Mouse (Mus musculus) embryo, embryonic 9.5 days (tissue): ENCODE measurements around the gene Sh3d21.

Experiments used
- DNase-seq: peaks from one replicate; pipeline ENCODE4 v3.0.0-alpha.2; 2017; ENCODE audit errors: extremely low spot score

Gene Sh3d21

DNA sequence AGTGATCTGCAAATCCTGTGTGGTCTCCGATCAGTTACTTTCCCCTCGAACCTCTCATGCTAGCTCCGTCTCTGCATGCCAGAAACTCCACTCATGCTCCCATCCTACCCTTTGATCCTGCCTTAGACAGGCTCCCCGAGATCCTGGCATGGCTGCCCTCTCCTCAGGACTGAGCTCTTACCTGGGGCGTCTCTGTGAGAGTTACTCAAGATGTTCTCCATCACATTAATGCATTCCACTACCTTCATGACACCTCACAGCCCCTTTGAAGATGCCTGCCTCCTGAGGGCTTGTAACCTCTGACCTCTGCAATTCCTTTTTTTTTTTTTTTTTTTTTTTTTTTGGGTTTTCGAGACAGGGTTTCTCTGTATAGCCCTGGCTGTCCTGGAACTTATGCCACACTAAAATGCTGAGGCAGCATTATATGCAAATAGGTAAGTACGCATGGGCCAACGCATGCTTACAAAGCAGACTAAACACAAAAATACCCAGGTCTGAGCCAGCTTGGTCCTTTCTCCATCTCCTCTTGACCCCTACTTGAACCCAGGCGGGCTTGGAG is 16.2 kb downstream of the Sh3d21 start:
- DNase-seq = peak; percentile 46

DNA sequence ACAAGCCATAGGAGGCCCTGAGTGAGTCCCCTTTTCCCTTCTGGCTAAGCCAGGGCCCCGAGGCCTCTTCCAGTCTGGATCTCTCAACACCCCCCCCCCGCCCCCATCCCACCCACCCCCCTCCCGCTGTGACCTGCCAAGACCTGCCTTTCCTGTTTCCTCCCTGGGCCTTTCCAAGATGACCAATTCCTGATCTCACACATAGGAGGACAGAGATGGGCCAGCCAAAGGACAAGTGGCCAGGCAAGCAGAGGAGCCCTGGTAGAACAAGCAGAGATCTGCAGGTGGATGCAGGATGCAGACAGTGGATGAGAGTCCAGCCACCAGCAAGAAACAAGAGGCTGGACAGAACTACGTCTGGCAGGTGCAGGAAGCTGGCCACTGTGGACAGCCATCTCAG is 17.9 kb downstream of the Sh3d21 start:
- no peak for DNase-seq

DNA sequence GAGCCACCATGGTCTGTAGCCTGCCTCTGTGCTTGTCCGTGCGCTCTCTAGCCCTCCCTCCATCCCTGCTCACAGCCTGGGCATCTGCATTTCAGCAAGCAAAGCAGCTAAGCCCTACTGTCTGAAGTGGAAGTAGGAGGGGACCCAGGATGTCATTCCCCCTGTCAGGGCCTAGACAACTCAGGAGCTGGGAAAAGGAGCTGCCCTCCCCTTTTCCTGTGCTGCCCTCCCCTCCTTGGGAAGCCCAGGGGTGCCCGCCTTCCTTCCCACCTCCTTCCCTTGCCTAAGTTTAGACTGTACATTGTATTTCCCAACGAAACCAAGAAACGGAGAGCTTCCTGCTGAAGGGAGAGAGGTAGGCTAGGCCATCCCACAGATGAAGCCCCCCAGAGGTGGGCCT is 22.3 kb downstream of the Sh3d21 start:
- no peak for DNase-seq

DNA sequence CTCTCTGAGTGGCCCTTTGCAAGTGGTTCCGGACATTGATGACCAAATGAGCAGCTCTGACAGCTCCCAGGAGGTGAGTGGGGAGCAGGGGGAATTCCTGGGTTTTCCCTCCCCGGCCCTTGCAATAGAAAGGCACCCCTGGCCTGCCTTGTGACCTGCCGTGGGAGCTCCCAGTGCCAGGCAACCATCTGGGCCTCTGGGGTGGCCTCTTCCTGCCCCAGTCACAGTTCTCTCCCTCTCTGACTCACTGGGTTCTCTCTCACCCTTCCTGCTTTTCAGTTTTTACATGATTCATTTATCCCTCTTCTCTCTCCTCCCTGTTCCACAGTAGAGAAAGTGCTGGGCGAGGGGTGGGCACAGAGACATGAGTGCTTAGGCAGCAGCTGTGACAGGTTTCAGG is 25.5 kb downstream of the Sh3d21 start:
- no peak for DNase-seq

DNA sequence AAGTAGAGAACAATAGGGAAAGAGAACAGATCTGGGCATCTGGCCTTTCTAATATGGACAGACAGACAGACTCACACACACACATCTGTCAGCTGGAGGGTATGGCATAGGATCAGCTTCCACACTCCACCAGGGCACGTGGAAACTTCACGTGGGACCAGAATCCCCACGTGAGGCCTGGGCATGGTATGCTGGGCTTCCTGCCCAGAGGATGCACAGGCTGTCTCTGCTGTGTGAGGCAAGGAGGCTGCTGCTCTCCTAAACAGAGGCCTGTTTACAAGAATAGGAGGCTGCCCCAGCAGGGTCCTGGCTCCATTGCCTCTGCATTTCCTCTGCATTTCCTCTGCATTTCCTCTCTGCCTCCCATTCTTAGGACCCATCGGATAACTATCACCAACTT is 28.7 kb downstream of the Sh3d21 start:
- no peak for DNase-seq

DNA sequence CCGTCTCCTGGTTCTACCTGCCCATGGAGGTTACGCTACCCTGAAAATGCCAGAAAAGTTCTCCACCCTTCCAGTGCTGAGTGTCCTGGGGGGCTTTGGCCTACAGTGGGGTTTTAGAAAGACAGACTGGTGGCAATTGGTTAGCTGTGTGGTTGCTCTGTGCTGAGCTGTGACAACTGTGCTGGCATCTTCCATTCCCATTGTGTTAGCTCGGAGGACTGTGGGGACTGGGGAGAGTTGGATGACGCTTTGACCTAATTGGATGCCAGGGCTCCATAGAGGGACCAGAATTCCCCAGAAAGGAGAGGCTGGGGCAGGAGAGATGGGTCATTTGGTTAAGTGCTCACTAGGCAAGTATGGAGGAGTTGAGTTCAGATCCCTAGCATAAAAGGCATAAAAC is 29.1 kb downstream of the Sh3d21 start:
- no peak for DNase-seq

DNA sequence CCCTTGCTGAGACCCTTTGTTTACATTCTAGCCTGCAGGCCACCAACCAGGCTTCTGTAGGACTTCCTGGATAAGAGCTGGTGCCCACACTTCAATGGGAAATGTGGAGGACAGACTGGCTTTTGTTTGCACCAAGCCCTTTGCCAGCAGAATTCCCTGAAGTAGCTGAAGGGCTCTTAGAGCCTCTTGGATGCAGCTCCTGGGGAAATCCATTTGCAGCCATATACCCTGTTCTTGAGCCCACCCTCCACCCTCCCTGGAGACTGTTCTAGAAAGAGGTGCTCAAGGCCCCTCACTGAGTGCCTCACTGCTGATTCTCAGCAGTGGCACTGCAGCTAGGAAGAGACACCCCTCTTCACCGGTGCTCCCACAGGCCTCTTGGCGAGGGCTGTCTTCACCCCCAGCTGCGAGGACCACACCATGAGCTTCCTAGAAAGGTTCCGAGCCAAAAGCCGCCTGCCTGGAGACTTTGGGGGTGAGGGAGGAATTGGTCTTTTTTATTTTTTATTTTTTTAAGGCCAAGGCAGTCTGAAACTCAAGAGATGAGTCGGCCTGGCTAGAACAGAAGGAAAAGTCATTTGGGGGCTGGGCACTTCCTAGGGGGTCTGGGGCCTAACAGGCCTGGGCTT is 30.5 kb downstream of the Sh3d21 start:
- no peak for DNase-seq

DNA sequence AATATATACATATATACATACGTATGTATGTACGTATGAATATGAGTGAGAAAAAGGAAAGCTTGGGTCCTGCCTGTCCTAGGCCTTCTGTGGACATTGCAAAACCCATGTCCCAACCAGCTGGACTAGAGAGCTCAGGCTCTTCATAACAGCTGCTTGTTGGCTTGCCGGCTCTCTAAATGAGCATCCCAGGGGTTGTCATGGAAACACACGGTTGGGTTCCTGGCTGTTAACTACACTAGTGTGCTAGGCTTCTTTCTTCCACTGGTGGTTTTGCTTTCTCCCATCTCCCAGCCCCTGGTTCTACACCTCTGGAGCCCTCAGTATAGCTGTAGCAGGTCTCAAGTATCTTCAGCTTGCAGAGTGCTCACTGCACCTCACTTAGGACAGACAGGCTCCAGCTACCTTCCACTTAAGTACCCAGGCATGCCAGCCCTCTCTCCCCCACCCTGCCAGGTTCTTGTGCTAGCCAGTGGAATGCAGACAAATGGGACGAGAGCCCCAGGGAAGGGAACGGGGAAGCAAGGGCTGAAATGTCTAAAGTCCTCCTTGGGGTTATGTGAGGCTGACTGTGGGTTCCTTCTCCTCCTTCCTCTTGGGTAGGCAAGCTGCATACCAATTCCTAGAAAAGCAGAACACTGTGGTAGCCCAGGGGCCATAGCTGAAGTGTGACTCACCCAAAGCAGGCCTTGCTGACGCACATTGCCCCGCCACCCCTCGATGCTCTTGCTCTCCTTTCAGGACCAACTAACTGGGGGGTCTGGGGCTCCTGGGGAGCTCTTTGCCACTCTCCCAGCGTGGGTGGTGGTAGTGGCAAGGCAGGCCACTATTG is 31.8 kb downstream of the Sh3d21 start:
- no peak for DNase-seq

DNA sequence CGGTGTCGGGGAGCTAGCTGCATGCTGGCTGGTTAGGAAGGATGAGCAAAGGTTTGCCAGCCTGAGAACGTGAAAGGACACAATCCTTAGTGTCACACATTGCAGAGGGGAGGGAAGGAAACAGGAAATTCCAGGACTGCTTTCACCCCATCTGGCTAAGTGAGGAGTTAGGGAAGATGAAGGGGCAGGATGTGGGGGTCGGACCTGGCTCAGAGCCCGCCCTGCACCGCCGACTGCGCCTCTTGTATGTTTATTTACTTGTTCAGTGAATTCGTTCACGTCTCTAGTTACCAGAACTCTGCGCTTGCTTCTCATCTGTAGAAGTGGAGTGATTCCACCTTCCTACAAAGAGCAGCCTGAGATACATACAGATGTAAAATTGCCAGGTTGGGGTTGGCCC is 32.8 kb downstream of the Sh3d21 start:
- DNase-seq = no peak

DNA sequence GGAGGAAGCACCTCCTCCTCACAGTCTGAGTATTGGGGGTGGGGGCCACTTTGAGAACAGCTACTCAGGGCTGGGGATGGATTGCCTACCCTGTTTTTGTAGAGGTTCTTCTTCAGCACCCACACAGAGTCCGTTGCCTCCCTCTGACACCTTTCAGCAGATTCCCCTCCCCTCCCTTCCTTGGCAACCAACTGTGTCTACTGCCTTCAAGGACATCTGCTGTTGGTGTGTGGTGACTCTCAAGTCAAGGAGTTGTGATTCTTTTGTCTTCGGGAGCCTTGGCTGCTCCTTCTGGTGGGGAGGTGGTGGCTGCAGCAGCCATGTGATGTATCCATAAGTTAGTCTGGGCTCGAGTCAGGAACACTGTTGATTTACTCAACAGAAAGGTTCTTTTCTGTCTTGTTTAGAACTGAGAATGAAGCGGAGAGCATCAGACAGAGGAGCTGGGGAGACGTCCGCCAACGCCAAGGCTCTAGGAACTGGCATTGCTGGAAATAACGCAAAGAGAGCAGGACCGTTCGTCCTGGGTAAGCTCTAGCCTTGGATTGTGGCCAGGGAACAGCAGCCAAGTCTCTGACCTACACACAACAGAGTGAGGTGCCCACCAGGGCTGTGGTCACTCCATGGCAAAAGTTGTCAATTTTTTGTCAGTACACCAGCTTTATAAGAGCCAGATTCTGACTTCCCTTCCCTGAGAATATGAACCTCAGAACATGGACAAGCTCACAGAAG is 39.8 kb downstream of the Sh3d21 start:
- DNase-seq = no peak

DNA sequence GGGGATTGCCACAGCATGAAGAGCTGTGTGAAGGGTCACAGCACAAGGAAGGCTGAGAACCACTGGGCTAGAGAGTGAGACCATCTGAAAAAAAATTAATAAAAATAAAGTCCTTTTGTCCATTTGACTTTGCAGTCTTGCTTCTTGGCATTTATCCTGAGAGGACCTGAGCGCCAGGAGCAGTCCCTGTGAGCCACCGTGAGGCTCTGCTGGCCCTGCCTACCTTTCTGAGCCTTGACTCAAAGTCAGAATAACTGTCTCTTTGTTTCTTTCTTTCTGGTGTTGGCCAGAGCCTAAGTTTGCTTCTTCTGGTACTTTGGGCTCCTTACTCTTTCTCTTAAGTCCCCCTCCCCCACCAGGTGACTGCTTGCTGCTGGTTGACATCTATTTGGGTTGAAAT is 42.8 kb downstream of the Sh3d21 start:
- no peak for DNase-seq

DNA sequence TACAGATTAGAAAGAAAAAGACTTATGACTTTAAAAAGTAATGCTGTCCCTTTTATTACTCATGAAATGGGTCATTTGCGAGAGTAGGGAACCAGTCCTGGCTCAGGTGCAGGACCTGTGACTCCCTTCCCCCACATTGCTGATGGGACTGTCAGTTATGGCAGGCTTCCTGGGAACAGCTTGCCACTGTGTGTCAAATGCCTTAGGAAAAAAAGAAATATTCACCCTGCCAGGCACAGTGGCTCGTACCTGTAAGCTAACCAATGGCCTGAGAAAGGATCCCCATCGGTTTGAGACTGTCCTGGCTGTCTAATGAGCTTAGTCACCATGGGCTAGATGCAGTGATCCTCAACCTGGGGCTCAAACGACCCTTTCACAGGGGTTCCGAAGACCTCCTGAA is 43.2 kb downstream of the Sh3d21 start:
- DNase-seq = no peak

DNA sequence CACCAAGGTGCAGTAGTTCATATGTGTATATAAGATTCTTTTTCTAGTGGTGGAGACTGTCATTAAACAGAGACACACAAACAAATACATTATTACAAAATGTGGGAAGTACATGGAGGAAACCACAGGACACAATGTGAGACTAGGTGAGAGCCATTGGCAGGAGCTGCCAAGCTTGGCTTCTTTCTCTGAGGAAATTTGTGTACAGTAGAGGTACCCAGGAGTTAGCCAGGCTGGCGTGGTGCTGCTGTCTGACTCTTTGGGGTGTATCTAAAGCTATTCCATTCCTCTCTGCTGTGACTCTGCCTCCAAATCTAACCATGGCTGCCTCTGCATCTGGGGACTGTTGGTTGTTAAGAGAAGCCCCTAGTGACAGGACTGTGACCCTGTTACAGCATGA is 44.2 kb downstream of the Sh3d21 start:
- no peak for DNase-seq

DNA sequence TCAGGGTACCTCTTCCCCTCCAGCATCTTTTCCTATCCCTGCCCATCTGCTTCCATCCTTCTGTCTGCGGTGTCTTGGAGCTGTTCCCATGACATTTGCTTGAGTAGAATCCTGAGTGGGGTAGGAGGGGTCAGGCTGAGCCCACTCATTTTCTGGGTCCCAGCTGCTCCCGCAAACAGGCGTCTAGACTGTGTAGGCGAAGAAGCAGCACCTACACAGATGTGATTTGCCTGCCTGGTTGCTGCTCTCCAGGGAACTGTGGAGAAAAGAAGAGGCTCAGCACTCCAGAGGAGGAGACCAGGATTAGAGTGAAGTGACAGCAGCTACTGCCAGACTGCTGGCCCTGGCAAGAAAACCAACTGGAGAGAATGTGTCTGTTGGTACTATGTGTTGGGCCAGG is 44.6 kb downstream of the Sh3d21 start:
- DNase-seq = no peak

DNA sequence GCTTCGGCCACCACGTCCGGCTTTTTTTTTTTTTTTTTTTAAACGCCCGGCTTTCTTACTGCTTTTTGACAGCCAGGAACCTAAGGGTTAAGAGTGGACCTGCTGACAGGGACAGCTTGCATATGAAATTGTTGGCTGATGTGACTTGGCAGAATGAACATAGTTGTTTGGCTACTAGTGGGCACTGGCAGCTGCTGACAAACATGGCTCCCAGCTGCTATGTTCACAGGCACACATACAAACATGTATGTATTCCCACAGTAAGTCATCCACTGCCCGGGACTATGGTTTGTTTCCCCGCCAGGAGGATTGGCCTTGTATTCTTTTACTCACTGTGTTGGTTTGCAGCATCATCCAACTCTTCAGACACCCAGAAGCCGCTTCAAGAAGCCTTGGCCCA is 46.2 kb downstream of the Sh3d21 start:
- no peak for DNase-seq

DNA sequence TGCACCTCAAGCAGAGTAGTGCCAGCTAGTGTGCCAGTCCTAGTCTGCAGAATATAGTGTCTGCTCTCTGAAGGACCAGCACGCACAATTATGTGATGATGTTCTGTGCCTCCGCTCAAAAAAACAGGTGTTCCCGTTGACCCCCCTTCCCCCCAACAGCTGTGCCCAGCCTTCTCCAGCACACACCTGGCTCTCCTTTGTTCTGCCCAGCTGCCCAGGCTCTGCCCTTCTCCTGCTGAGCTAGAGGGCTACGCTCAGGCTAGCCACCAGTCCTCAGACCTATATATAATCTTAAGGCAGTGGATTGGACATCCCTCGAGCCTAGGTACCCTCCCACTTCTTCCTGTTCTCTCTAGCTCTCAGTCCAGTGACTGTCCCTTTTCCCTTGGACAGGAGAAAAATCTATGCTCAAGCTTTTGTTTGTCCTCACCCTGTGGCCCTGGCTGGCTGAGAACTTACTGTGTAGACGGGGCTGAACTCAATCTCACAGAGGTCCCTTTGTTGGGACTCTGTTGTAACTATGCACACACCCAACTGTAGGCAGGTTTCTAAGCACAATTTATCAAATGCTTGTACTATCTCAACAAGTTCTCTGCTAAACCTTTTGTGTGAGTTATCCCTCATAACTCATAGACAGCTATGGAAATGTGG is 47.3 kb downstream of the Sh3d21 start:
- DNase-seq = no peak

DNA sequence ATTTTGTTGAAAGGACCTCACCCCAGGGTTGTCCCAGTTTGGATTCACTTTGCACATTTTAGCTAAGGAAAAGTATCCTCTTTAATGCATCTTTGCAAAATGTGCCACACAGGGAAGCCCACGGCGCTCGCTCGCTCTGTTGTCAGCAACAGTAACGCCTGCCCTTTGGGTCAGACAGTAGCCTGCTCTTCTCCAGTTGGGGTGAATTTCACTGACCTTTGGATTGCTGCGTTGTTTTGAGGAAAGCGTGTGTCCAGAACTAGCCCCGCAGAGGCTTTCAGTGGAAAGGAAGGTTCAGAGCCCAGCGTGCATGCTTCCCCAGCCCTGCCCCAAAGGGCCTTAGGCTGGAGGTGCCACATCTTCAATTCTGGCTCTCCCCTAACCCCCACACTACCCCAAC is 47.9 kb downstream of the Sh3d21 start:
- no peak for DNase-seq

DNA sequence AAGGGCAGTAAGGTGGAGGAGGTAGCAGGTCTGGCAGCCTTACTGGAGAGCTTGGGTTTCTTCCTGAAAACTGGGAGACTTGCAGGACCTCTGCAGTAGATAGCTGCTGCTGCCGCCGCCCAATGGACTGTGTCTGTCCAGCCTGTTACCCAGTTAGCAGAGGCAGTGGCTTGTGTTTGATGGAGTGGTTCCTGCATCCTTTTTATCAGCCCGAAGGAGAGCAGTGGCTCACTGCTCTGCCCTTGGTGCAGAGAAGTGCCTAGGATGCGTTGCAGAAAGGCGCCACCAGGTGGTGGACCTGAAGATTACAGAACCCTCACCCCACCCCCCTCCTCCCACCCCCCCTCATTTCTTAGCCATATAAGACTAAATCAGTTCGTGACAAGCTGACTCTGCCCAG is 49.3 kb downstream of the Sh3d21 start:
- peak; percentile 45 for DNase-seq

DNA sequence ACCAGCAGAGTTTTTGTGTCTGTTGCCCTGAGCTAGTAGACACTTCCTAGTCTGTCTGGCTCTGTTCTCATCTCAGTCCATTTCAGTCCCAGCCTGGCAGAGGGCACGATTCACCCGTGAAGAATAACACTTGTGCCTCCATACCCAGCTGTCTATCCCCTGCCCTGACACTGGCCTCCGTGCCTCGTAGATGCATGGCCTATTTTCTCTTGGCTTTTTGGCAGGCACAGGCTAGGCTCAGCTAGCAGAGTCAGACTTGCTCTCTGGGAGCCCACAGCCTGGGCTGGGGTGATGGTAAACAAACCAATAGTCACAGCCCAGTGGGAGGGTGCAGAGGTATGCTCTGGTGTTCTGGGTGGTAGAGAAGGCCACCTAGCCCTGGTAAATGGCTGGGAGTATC is 50.0 kb downstream of the Sh3d21 start:
- DNase-seq = no peak

DNA sequence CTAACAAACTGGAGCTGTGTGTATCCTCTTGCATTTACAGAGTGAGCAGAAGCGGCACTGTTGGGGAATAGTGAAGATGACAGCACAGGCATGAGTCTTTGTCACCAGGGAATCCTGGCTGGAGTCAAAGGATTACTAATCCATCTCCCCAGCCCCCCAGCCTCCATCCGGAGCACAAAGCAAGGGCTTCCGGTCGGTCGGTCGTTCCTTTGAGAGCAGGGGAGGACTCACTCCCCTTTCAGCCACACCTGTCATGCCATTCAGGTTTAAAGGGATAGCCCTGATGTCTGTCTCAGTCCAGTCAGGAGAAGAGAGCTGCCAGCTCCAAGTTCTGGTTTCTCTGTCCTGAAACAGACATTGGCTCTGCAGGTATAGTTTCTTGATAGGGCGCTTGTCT is 52.1 kb downstream of the Sh3d21 start:
- no peak for DNase-seq

DNA sequence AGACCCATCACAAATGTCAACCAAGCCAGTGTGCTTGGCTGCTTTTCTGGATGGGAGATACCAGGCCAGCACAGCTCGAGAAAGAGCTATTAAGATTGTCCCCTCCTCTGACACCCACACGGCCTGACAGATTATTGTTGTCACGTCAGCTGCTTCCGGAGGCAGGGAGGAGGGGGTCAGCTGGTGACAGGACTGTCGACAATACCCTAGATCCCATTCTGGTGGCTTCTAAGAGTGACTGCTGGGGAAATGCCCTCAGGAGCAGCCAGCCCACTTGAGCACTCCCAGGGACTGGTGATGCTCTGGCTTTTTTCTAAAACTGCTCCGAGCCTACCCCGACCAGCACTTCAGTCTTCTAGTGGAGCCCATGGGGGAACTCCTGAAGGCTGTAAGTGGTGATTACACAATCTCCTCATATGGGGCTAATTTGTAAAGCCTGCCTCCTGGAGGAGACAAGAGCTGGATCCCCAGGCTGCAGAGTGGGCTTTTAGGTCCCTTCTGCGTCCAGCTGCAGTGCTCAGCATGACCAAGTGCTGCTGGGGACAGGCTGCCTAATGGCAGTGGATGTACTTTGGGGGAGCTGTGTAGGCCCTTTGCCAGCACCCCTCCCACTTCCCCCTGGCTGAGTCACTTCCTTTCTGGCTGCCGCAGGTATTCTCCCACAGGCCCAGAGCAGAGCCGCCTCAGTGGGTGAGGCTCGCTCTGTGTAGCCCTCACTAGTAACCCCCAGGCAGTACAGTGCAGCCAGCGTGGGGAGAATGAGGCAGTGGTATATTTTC is 52.7 kb downstream of the Sh3d21 start:
- peak; percentile 19 for DNase-seq
